Mouse (Mus musculus): ENCODE measurements around the gene Akt2. TPM values are rescaled to one million over a fixed set of nuclear protein-coding genes. Genes with fewer than 3 reads are reported as not detected.
"Not testable (repeated sequence)": the region's sequence is repeated elsewhere in the genome, so short reads cannot be mapped to it uniquely, and the experiment has no call there.

Akt2 gene
- polyA plus RNA-seq, 1 experiment from 2014 or later, result 82.3 TPM

DNA sequence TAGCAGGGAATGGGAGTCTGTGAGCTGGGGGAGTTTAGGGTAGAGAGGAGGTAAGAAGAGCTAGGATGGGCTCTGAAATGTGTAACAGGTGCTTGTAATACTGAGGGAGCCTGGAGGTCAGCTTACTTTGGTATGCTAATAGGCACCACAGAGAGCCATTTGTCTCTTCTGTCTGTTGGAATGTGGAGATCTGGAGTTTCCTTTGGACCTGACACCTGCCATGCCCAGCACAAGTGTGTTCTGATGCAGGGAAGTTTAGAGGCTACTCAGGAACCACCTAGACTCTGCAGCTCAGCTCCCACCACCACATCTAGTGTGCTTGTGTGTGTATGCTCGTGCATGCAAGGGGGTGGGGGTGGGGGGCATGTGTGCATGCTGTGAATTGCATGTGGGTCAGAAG, 30.9 kb downstream of the Akt2 start:
- WGBS, result 93% methylated on average over 1 of the region's 1 CpGs
- H3K9me3 ChIP-seq (replicated peaks; ENCODE audit: control insufficient read depth, low read length), result no peaks in the 10 kb centered on the region
- ATAC-seq (replicated peaks; ENCODE audit: extremely low read depth, insufficient read depth, low FRiP score), result no peak

DNA sequence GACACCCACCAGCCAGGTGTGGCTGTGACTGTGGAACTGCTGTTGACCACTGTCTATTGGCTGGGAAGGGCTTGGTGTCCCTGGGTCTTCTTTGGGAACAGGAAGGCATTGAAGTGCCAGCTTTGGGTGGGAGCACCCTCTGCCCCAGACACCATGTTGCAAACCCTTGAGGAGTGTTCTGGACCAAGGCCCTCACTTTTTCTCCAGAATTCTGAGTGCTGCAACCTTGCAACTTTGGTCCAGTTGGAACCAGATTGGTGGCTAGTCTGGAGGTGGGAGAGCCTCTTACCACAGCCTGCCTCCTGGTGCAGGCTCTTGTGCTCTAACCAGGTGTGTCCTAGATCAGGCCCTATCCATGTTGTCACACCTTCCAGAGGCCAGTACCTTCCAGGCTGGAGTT, 33.6 kb downstream of the Akt2 start:
- Histone ChIP-seq H3K27ac (ENCODE audit: low read length) (no peak overlapping the region), H3K9me3 (replicated peaks; ENCODE audit: control insufficient read depth, low read length) (no peaks in the 10 kb centered on the region), H3K4me1 (ENCODE audit: control insufficient read depth, insufficient read depth, low read length) (no peaks in the 10 kb centered on the region), H3K27me3 (ENCODE audit: control insufficient read depth, insufficient read depth, low read length) (no peaks in the 10 kb centered on the region), H3K4me2 (ENCODE audit: low read depth, low read length) (no peak overlapping the region), H3K36me3 (ENCODE audit: control insufficient read depth, insufficient read depth) (peaks cover 47% of the 10 kb centered on the region), H3K9ac (ENCODE audit: low read length) (no peak overlapping the region), H3K4me3 (ENCODE audit: low read length) (no peak overlapping the region)
- no peak for ATAC-seq (replicated peaks; ENCODE audit: extremely low read depth, insufficient read depth, low FRiP score)

More for the DNA sequence above, 30.9 kb downstream of the Akt2 start:
- Histone ChIP-seq H3K36me3 (ENCODE audit: control insufficient read depth, insufficient read depth) (peaks cover 44% of the 10 kb centered on the region), H3K4me3 (ENCODE audit: low read length) (no peak overlapping the region), H3K9ac (ENCODE audit: low read length) (no peak overlapping the region), H3K27me3 (ENCODE audit: control insufficient read depth, insufficient read depth, low read length) (no peaks in the 10 kb centered on the region), H3K4me2 (ENCODE audit: low read depth, low read length) (no peak overlapping the region), H3K27ac (ENCODE audit: low read length) (no peak overlapping the region), H3K4me1 (ENCODE audit: control insufficient read depth, insufficient read depth, low read length) (no peaks in the 10 kb centered on the region)

DNA sequence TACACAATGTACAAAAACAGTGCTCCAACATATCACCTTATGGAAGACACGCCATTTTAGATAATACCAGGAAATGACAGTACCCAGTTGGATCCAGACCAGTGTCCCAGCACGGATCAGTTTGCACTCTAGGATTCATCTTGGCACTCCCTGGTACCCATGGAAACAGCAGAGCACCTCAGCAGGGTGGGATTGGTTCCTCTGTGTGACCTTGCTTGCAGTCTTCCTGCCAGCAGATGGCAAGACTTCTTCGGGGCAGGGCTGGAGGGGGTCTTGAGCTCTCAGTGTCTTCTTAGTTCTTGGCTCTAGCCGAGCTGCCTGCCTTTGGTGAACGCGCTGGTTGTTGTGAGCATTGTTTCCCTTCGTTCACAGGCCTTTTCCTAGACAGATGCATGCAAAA, 36.4 kb downstream of the Akt2 start:
- Histone ChIP-seq H3K9ac (ENCODE audit: low read length) (no peak overlapping the region), H3K4me2 (ENCODE audit: low read depth, low read length) (no peak overlapping the region), H3K4me3 (ENCODE audit: low read length) (no peak overlapping the region), H3K4me1 (ENCODE audit: control insufficient read depth, insufficient read depth, low read length) (no peaks in the 10 kb centered on the region), H3K9me3 (replicated peaks; ENCODE audit: control insufficient read depth, low read length) (no peaks in the 10 kb centered on the region), H3K27me3 (ENCODE audit: control insufficient read depth, insufficient read depth, low read length) (no peaks in the 10 kb centered on the region), H3K27ac (ENCODE audit: low read length) (no peak overlapping the region), H3K36me3 (ENCODE audit: control insufficient read depth, insufficient read depth) (peaks cover 44% of the 10 kb centered on the region)
- no peak for ATAC-seq (replicated peaks; ENCODE audit: extremely low read depth, insufficient read depth, low FRiP score)
- WGBS, result 89% methylated on average over 7 of the region's 7 CpGs

DNA sequence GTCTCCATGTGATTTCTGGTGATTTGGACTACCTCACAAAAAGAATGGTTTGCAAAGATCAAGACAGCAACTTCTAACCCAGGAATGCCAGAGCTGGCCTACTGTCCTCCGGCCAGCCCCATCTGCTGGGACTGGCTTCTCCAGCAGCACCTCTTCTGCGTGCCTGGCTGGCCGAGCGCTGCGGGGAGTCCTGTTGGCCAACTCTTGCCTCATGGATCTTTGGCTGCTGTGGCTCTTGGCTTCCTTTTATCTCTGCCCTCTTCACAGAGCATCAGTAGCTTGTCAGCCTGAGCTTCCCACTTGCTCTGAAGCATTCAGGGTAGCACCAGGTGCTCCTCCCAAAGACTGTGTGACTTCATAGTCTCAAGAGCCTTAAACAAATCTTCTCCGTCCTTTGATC, 36.8 kb downstream of the Akt2 start:
- 92% methylated on average over 6 of the region's 6 CpGs for WGBS

DNA sequence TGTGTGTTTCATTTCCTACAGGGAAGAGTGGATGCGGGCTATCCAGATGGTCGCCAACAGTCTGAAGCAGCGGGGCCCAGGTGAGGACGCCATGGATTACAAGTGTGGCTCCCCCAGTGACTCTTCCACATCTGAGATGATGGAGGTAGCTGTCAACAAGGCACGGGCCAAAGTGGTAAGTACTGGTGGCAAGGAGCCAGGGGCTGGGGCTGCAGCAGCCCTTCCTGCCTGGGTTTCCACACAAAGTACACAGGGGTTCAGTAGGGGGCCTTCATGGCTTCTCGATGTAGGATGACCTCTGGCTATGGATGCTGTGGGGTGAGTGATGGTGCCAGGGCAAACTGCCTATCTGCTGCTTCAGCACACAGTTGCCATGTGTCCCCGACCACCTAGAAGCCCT, 37.5 kb downstream of the Akt2 start:
- not testable (repeated sequence) for H3K4me1 ChIP-seq (ENCODE audit: control insufficient read depth, insufficient read depth, low read length); H3K4me2 ChIP-seq (ENCODE audit: low read depth, low read length); ATAC-seq (replicated peaks; ENCODE audit: extremely low read depth, insufficient read depth, low FRiP score); H3K4me3 ChIP-seq (ENCODE audit: low read length); H3K9me3 ChIP-seq (replicated peaks; ENCODE audit: control insufficient read depth, low read length); H3K27ac ChIP-seq (ENCODE audit: low read length); H3K9ac ChIP-seq (ENCODE audit: low read length); H3K27me3 ChIP-seq (ENCODE audit: control insufficient read depth, insufficient read depth, low read length)
- peaks cover 40% of the 10 kb centered on the region for H3K36me3 ChIP-seq (ENCODE audit: control insufficient read depth, insufficient read depth)
- WGBS, result 77% methylated on average over 7 of the region's 7 CpGs

More for the DNA sequence above, 36.8 kb downstream of the Akt2 start:
- H3K36me3 ChIP-seq (ENCODE audit: control insufficient read depth, insufficient read depth), result peaks cover 42% of the 10 kb centered on the region
- no peaks in the 10 kb centered on the region for H3K27me3 ChIP-seq (ENCODE audit: control insufficient read depth, insufficient read depth, low read length)
- no peak overlapping the region for H3K4me2 ChIP-seq (ENCODE audit: low read depth, low read length)
- no peak overlapping the region for H3K4me3 ChIP-seq (ENCODE audit: low read length)
- no peak overlapping the region for H3K9ac ChIP-seq (ENCODE audit: low read length)
- no peaks in the 10 kb centered on the region for H3K4me1 ChIP-seq (ENCODE audit: control insufficient read depth, insufficient read depth, low read length)
- H3K9me3 ChIP-seq (replicated peaks; ENCODE audit: control insufficient read depth, low read length), result no peaks in the 10 kb centered on the region
- no peak overlapping the region for H3K27ac ChIP-seq (ENCODE audit: low read length)
- no peak for ATAC-seq (replicated peaks; ENCODE audit: extremely low read depth, insufficient read depth, low FRiP score)

DNA sequence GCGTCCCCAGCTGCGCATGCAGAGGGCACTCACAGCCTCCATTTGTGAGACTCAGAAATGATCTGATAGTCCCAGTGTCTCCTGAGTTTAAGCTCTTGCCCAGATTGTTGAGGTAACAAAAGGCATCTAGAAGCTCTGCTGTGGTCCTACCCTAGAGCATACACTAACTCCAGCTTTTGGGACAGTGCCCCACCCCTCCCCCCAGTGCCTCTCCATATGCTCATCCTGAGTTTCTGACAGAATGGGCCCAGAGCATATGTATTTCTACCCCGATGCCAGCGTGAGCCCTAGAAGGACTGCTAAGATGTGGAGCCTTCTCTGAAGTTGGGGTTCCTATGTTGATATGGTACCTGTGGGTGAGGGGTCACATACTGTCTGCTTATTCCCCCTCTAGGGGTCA, 40.1 kb downstream of the Akt2 start:
- Histone ChIP-seq H3K4me3 (ENCODE audit: low read length) (no peak overlapping the region), H3K4me1 (ENCODE audit: control insufficient read depth, insufficient read depth, low read length) (no peaks in the 10 kb centered on the region), H3K9ac (ENCODE audit: low read length) (no peak overlapping the region), H3K4me2 (ENCODE audit: low read depth, low read length) (no peak overlapping the region), H3K36me3 (ENCODE audit: control insufficient read depth, insufficient read depth) (peaks cover 38% of the 10 kb centered on the region), H3K9me3 (replicated peaks; ENCODE audit: control insufficient read depth, low read length) (no peaks in the 10 kb centered on the region), H3K27me3 (ENCODE audit: control insufficient read depth, insufficient read depth, low read length) (no peaks in the 10 kb centered on the region), H3K27ac (ENCODE audit: low read length) (no peak overlapping the region)
- no peak for ATAC-seq (replicated peaks; ENCODE audit: extremely low read depth, insufficient read depth, low FRiP score)
- 97% methylated on average over 4 of the region's 4 CpGs for WGBS

DNA sequence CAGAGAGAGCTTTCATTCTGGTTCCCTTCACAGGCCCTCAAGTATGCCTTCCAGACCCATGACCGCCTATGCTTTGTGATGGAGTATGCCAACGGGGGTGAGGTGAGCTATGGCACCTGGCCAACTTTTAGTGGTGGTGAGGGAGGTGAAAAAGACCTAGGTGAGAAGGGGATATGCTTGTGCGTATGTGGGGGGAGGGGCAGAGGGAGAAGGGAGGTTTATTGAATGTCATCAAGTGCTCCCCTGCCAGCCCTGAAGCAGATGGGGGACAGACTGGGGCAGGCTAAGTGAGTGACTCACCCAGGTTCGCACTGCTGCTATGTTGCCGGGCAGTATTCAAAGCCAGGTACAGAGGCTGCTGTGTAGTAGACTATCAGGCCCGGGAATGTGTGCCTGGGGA, 41.8 kb downstream of the Akt2 start:
- Histone ChIP-seq H3K4me1 (ENCODE audit: control insufficient read depth, insufficient read depth, low read length) (no peaks in the 10 kb centered on the region), H3K27me3 (ENCODE audit: control insufficient read depth, insufficient read depth, low read length) (no peaks in the 10 kb centered on the region), H3K4me2 (ENCODE audit: low read depth, low read length) (no peak overlapping the region), H3K9ac (ENCODE audit: low read length) (no peak overlapping the region), H3K4me3 (ENCODE audit: low read length) (no peak overlapping the region), H3K9me3 (replicated peaks; ENCODE audit: control insufficient read depth, low read length) (no peaks in the 10 kb centered on the region), H3K36me3 (ENCODE audit: control insufficient read depth, insufficient read depth) (peaks cover 38% of the 10 kb centered on the region), H3K27ac (ENCODE audit: low read length) (no peak overlapping the region)
- WGBS, result 85% methylated on average over 6 of the region's 6 CpGs
- ATAC-seq (replicated peaks; ENCODE audit: extremely low read depth, insufficient read depth, low FRiP score), result no peak

DNA sequence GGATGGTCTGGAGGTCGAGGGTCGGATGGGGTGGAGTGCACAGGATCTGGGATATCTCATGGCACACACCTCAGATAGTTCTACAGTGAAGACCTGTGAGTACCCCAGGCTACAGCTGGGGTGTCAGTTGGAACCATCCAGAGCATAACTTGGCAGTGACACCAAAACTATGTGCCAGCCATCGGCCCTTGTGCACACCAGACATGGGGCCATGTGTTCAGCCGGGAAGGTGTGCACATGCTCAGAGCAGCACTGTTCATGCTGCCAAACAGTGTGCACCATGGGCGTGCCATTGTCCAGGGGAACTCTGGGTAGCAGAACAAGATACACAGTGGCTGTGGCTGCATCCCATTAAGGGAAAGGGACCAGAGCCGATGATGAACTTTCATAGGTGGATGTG, 43.3 kb downstream of the Akt2 start:
- H3K4me1 ChIP-seq (ENCODE audit: control insufficient read depth, insufficient read depth, low read length), result no peaks in the 10 kb centered on the region
- WGBS, result 94% methylated on average over 6 of the region's 6 CpGs
- H3K36me3 ChIP-seq (ENCODE audit: control insufficient read depth, insufficient read depth), result peaks cover 30% of the 10 kb centered on the region
- no peaks in the 10 kb centered on the region for H3K27me3 ChIP-seq (ENCODE audit: control insufficient read depth, insufficient read depth, low read length)
- no peak overlapping the region for H3K27ac ChIP-seq (ENCODE audit: low read length)
- no peak overlapping the region for H3K4me3 ChIP-seq (ENCODE audit: low read length)
- ATAC-seq (replicated peaks; ENCODE audit: extremely low read depth, insufficient read depth, low FRiP score), result no peak
- H3K9ac ChIP-seq (ENCODE audit: low read length), result no peak overlapping the region
- H3K9me3 ChIP-seq (replicated peaks; ENCODE audit: control insufficient read depth, low read length), result no peaks in the 10 kb centered on the region
- H3K4me2 ChIP-seq (ENCODE audit: low read depth, low read length), result no peak overlapping the region

DNA sequence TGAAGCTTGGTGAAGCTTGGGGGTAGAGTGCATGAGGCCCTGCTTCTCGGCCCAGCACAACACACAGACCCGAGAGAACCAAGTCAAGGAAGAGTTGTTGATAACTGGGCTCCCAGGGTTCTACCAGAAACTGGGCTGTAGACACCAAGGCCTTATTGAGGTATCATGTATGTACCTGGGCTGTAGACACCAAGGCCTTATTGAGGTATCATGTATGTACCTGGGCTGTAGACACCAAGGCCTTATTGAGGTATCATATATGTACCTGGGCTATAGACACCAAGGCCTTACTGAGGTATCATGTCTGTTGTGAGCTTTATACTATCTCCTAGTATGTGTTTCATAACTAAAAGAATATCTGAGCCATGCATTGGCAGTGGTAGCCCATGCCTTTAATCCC, 43.7 kb downstream of the Akt2 start:
- 100% methylated on average over 2 of the region's 2 CpGs for WGBS
- H3K27me3 ChIP-seq (ENCODE audit: control insufficient read depth, insufficient read depth, low read length); H3K9me3 ChIP-seq (replicated peaks; ENCODE audit: control insufficient read depth, low read length); ATAC-seq (replicated peaks; ENCODE audit: extremely low read depth, insufficient read depth, low FRiP score); H3K4me1 ChIP-seq (ENCODE audit: control insufficient read depth, insufficient read depth, low read length); H3K4me2 ChIP-seq (ENCODE audit: low read depth, low read length); H3K27ac ChIP-seq (ENCODE audit: low read length); H3K9ac ChIP-seq (ENCODE audit: low read length); H3K4me3 ChIP-seq (ENCODE audit: low read length): not testable (repeated sequence)
- H3K36me3 ChIP-seq (ENCODE audit: control insufficient read depth, insufficient read depth), result peaks cover 28% of the 10 kb centered on the region

DNA sequence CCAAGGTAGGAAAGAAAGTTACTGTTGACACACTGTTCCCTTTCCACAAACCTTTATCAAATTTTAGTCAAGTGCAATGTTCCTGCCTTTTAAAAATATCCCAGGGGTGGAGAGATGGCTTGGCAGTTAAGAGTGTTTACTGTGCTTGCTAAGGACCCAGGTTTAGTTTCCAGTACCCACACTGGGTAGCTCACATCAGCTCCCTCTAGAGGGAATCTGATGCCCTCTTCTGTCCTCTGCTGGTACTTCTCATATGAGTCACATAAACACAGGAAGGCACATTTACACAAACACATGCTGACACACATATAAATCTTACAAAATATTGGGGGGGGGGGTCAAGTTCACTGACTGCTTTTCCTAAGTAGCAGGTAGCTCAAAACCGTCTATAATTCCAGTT, 53.1 kb downstream of the Akt2 start:
- Histone ChIP-seq H3K4me2 (ENCODE audit: low read depth, low read length) (no peak overlapping the region), H3K36me3 (ENCODE audit: control insufficient read depth, insufficient read depth) (0 out of 2 replicates have a peak, but pooled peaks cover 3% of the 10 kb centered on the region), H3K4me1 (ENCODE audit: control insufficient read depth, insufficient read depth, low read length) (no peaks in the 10 kb centered on the region), H3K9ac (ENCODE audit: low read length) (no peak overlapping the region), H3K4me3 (ENCODE audit: low read length) (no peak overlapping the region), H3K9me3 (replicated peaks; ENCODE audit: control insufficient read depth, low read length) (no peaks in the 10 kb centered on the region), H3K27me3 (ENCODE audit: control insufficient read depth, insufficient read depth, low read length) (no peaks in the 10 kb centered on the region), H3K27ac (ENCODE audit: low read length) (no peak overlapping the region)
- 48% methylated on average over 1 of the region's 1 CpGs for WGBS
- no peak for ATAC-seq (replicated peaks; ENCODE audit: extremely low read depth, insufficient read depth, low FRiP score)
